Mouse (Mus musculus): ENCODE measurements at regions not wholly inside any gene's neighbourhood (a gene's known extent, or its start where the extent isn't known, plus 50 kb on each side); places are given as distances from the start of the nearest gene placed in this dataset.
A peak's percentile ranks its signal among the peaks of the same experiment; 100 is the strongest.

- no peak overlapping the region for H3K4me2 ChIP-seq (replicated peaks; ENCODE audit: low read depth)
- H3K4me1 ChIP-seq (replicated peaks; ENCODE audit: control insufficient read depth, insufficient read depth): no peaks in the 10 kb centered on the region
- TF ChIP-seq EP300 (optimal IDR thresholded peaks at IDR 0.05) (no peak), CTCF (IDR thresholded peaks at IDR 0.05; ENCODE audit: low read depth) (peak; percentile 70)
- no peak for ATAC-seq (ENCODE audit: low FRiP score, low TSS enrichment)
- H3K27me3 ChIP-seq (ENCODE audit: control insufficient read depth, insufficient read depth, low read length): no peaks in the 10 kb centered on the region
- H3K36me3 ChIP-seq (ENCODE audit: control insufficient read depth, insufficient read depth, low read length): no peaks in the 10 kb centered on the region
- no peak overlapping the region for H3K4me3 ChIP-seq (ENCODE audit: low read depth, low read length)
- 3% methylated on average over 1 of the region's 1 CpGs for WGBS
- no peaks in the 10 kb centered on the region for H3K9me3 ChIP-seq (ENCODE audit: control insufficient read depth, low read length)
- no peak for DNase-seq (ENCODE audit: low spot score)
- H3K27ac ChIP-seq (replicated peaks): no peak overlapping the region
- no peak overlapping the region for H3K9ac ChIP-seq (ENCODE audit: low read length)
These were observed 52.4 kb upstream of the Ankef1 start for GRCm38 (mm10) chr2:136449265-136449664.
